Mouse (Mus musculus): Measurements from ENCODE around the gene Pde3a.

The Pde3a gene

GRCm38 (mm10) chr6:141523747-141524640 is 274.9 kb downstream of the Pde3a start, which contains the start of gene Slco1c1:
TSS of gene Slco1c1 (plus strand) at chr6:141524368.
- no peak for DNase-seq

GRCm38 (mm10) chr6:141525787-141526186 is 276.7 kb downstream of the Pde3a start:
- no peak for DNase-seq

- no peak for DNase-seq
Measured at GRCm38 (mm10) chr6:141530865-141531264, 281.8 kb downstream of the Pde3a start.

- no peak for DNase-seq
Measured at GRCm38 (mm10) chr6:141537298-141537697, 288.2 kb downstream of the Pde3a start.

GRCm38 (mm10) chr6:141541136-141541535 is 292.1 kb downstream of the Pde3a start:
- no peak for DNase-seq

DNA sequence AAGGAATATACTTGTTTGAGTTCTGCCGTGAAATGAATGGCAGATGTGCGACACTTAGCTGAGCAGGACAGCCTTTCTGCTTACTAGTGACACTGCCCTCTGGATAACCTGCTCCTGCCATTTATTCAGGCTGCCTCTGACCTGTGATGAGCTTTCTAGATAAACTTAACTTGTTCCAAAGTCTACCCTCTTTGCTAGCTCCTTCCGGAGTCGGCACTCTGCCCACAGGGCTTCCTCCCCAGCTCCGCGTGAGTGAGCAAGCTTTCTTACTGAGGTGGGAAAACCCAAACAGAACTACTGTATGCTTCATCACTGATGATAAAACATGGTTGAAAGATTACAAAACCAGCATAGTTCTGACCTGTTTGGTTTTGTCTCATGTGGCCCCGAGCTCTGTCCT is 294.3 kb downstream of the Pde3a start:
- no peak for DNase-seq
